Mouse (Mus musculus) intestine, embryonic 15.5 days (tissue): ENCODE measurements at regions not wholly inside any gene's neighbourhood (a gene's known extent, or its start where the extent isn't known, plus 50 kb on each side); places are given as distances from the start of the nearest gene placed in this dataset.
"Not testable (repeated sequence)": the region's sequence is repeated elsewhere in the genome, so short reads cannot be mapped to it uniquely, and the experiment has no call there.

Experiments used
- ATAC-seq: fragments of 200-750 bp; cut with Nextera tagmentation; 2 replicates; pipeline ENCODE4 v1.8.0; 2017; ENCODE audit warnings: moderate TSS enrichment, moderate library complexity
- H3K27ac ChIP-seq: fragments of 300-500 bp; sonication (generic); 2 replicates; pipeline ENCODE4 v1.5.1; 2015; ENCODE audit warnings: mild to moderate bottlenecking, inconsistent platforms
- H3K27me3 ChIP-seq: fragments of 300-500 bp; sonication (generic); replicated peaks from 2 replicates; pipeline ENCODE4 v1.6.1; 2015; ENCODE audit warnings: inconsistent platforms
- H3K36me3 ChIP-seq: fragments of 300-500 bp; sonication (generic); 2 replicates; pipeline ENCODE4 v1.6.1; 2015; ENCODE audit warnings: inconsistent platforms
- H3K4me1 ChIP-seq: fragments of 300-500 bp; sonication (generic); replicated peaks from 2 replicates; pipeline ENCODE4 v1.6.1; 2015; ENCODE audit warnings: inconsistent platforms
- H3K4me2 ChIP-seq: fragments of 300-500 bp; sonication (generic); replicated peaks from 2 replicates; pipeline ENCODE4 v1.6.1; 2015; ENCODE audit warnings: mild to moderate bottlenecking, inconsistent platforms
- H3K4me3 ChIP-seq: fragments of 300-500 bp; sonication (generic); replicated peaks from 2 replicates; pipeline ENCODE4 v1.5.1; 2015; ENCODE audit warnings: inconsistent platforms
- H3K9ac ChIP-seq: fragments of 300-500 bp; sonication (generic); 2 replicates; pipeline ENCODE4 v1.6.1; 2015; ENCODE audit warnings: inconsistent platforms
- H3K9me3 ChIP-seq: fragments of 300-500 bp; sonication (generic); 2 replicates; pipeline ENCODE4 v1.6.1; 2016; ENCODE audit warnings: inconsistent platforms
- WGBS: fragments of 180-500 bp; shearing (Covaris S2); methylation state at CpG from one replicate; pipeline ENCODE4 v1.1.7; 2015; 5-methylcytosine and 5-hydroxymethylcytosine counted together

GRCm38 (mm10) chr3:4835645-4836044, 915.0 kb upstream of the Gm8797 start:
- H3K9ac ChIP-seq = no peak overlapping the region
- no peak overlapping the region for H3K4me3 ChIP-seq
- no peak overlapping the region for H3K27ac ChIP-seq
- H3K4me1 ChIP-seq = no peaks in the 10 kb centered on the region
- H3K4me2 ChIP-seq = no peak overlapping the region
- no peaks in the 10 kb centered on the region for H3K9me3 ChIP-seq
- no peak for ATAC-seq
- H3K27me3 ChIP-seq = no peaks in the 10 kb centered on the region
- no peaks in the 10 kb centered on the region for H3K36me3 ChIP-seq
- WGBS = 87% methylated on average over 1 of the region's 1 CpGs

- Histone ChIP-seq H3K36me3 (no peaks in the 10 kb centered on the region), H3K4me2 (no peak overlapping the region), H3K27ac (no peak overlapping the region), H3K4me3 (no peak overlapping the region), H3K9me3 (no peaks in the 10 kb centered on the region), H3K27me3 (no peaks in the 10 kb centered on the region), H3K4me1 (no peaks in the 10 kb centered on the region), H3K9ac (no peak overlapping the region)
- WGBS = 60% methylated on average over 1 of the region's 1 CpGs
- no peak for ATAC-seq
Measured at GRCm38 (mm10) chr3:4836888-4837287, 913.7 kb upstream of the Gm8797 start.

GRCm38 (mm10) chr3:4854958-4855566, 895.5 kb upstream of the Gm8797 start:
- H3K27ac ChIP-seq = no peak overlapping the region
- H3K4me3 ChIP-seq = no peak overlapping the region
- no peaks in the 10 kb centered on the region for H3K4me1 ChIP-seq
- no peaks in the 10 kb centered on the region for H3K27me3 ChIP-seq
- no peak overlapping the region for H3K4me2 ChIP-seq
- no peak overlapping the region for H3K9ac ChIP-seq
- no peaks in the 10 kb centered on the region for H3K9me3 ChIP-seq
- no peaks in the 10 kb centered on the region for H3K36me3 ChIP-seq
- 87% methylated on average over 1 of the region's 1 CpGs for WGBS
- no peak for ATAC-seq

GRCm38 (mm10) chr3:4856571-4856970, 894.0 kb upstream of the Gm8797 start:
- no peaks in the 10 kb centered on the region for H3K9me3 ChIP-seq
- H3K27me3 ChIP-seq = no peaks in the 10 kb centered on the region
- no peak overlapping the region for H3K27ac ChIP-seq
- no peak overlapping the region for H3K4me2 ChIP-seq
- H3K36me3 ChIP-seq = no peaks in the 10 kb centered on the region
- no peak overlapping the region for H3K4me3 ChIP-seq
- no peaks in the 10 kb centered on the region for H3K4me1 ChIP-seq
- no peak overlapping the region for H3K9ac ChIP-seq
- ATAC-seq = no peak

- no peaks in the 10 kb centered on the region for H3K27me3 ChIP-seq
- ATAC-seq = no peak
- no peaks in the 10 kb centered on the region for H3K36me3 ChIP-seq
- no peak overlapping the region for H3K9ac ChIP-seq
- H3K4me2 ChIP-seq = no peak overlapping the region
- no peak overlapping the region for H3K4me3 ChIP-seq
- H3K4me1 ChIP-seq = no peaks in the 10 kb centered on the region
- H3K9me3 ChIP-seq = no peaks in the 10 kb centered on the region
- no peak overlapping the region for H3K27ac ChIP-seq
- WGBS = 66% methylated on average over 1 of the region's 1 CpGs
Measured at GRCm38 (mm10) chr3:4866226-4866625, 884.4 kb upstream of the Gm8797 start.

GRCm38 (mm10) chr3:4885916-4886315, 864.7 kb upstream of the Gm8797 start:
- H3K4me1 ChIP-seq = no peaks in the 10 kb centered on the region
- no peak overlapping the region for H3K4me3 ChIP-seq
- 89% methylated on average over 3 of the region's 3 CpGs for WGBS
- no peak overlapping the region for H3K9ac ChIP-seq
- H3K27me3 ChIP-seq = no peaks in the 10 kb centered on the region
- H3K9me3 ChIP-seq = no peaks in the 10 kb centered on the region
- no peak overlapping the region for H3K27ac ChIP-seq
- H3K36me3 ChIP-seq = no peaks in the 10 kb centered on the region
- ATAC-seq = no peak
- H3K4me2 ChIP-seq = no peak overlapping the region

GRCm38 (mm10) chr3:4893108-4893507, 857.5 kb upstream of the Gm8797 start:
- Histone ChIP-seq H3K27me3 (no peaks in the 10 kb centered on the region), H3K4me3 (no peak overlapping the region), H3K4me2 (no peak overlapping the region), H3K36me3 (no peaks in the 10 kb centered on the region), H3K27ac (no peak overlapping the region), H3K9me3 (no peaks in the 10 kb centered on the region), H3K9ac (no peak overlapping the region), H3K4me1 (no peaks in the 10 kb centered on the region)
- ATAC-seq = no peak
- WGBS = 92% methylated on average over 2 of the region's 2 CpGs

- H3K27ac ChIP-seq = no peak overlapping the region
- no peak overlapping the region for H3K4me2 ChIP-seq
- no peak overlapping the region for H3K9ac ChIP-seq
- no peaks in the 10 kb centered on the region for H3K4me1 ChIP-seq
- ATAC-seq = no peak
- H3K4me3 ChIP-seq = no peak overlapping the region
- WGBS = 82% methylated on average over 2 of the region's 2 CpGs
- no peaks in the 10 kb centered on the region for H3K36me3 ChIP-seq
- H3K27me3 ChIP-seq = no peaks in the 10 kb centered on the region
- no peaks in the 10 kb centered on the region for H3K9me3 ChIP-seq
Measured at GRCm38 (mm10) chr3:4895811-4896210, 854.8 kb upstream of the Gm8797 start.

- not testable (repeated sequence) for H3K4me3 ChIP-seq, H3K27me3 ChIP-seq, H3K4me1 ChIP-seq, ATAC-seq, H3K9me3 ChIP-seq, H3K36me3 ChIP-seq, H3K9ac ChIP-seq, H3K27ac ChIP-seq, H3K4me2 ChIP-seq
- 72% methylated on average over 2 of the region's 2 CpGs for WGBS
Measured at GRCm38 (mm10) chr3:4907556-4907955, 843.0 kb upstream of the Gm8797 start.

- WGBS = 88% methylated on average over 3 of the region's 3 CpGs
- H3K4me1 ChIP-seq, H3K4me3 ChIP-seq, H3K9me3 ChIP-seq, H3K4me2 ChIP-seq, H3K36me3 ChIP-seq, H3K27ac ChIP-seq, H3K9ac ChIP-seq, ATAC-seq, H3K27me3 ChIP-seq: not testable (repeated sequence)
Measured at GRCm38 (mm10) chr3:4930731-4931130, 819.9 kb upstream of the Gm8797 start.

GRCm38 (mm10) chr3:4971496-4971895, 779.1 kb upstream of the Gm8797 start:
- H3K4me1 ChIP-seq = no peaks in the 10 kb centered on the region
- no peak overlapping the region for H3K4me3 ChIP-seq
- H3K36me3 ChIP-seq = no peaks in the 10 kb centered on the region
- no peak overlapping the region for H3K27ac ChIP-seq
- H3K4me2 ChIP-seq = no peak overlapping the region
- WGBS = 84% methylated on average over 1 of the region's 1 CpGs
- no peak overlapping the region for H3K9ac ChIP-seq
- H3K9me3 ChIP-seq = no peaks in the 10 kb centered on the region
- ATAC-seq = no peak
- no peaks in the 10 kb centered on the region for H3K27me3 ChIP-seq

- Histone ChIP-seq H3K9ac (no peak overlapping the region), H3K36me3 (no peaks in the 10 kb centered on the region), H3K27ac (no peak overlapping the region), H3K9me3 (no peaks in the 10 kb centered on the region), H3K4me1 (no peaks in the 10 kb centered on the region), H3K4me2 (no peak overlapping the region), H3K27me3 (no peaks in the 10 kb centered on the region), H3K4me3 (no peak overlapping the region)
- ATAC-seq = no peak
- WGBS = 75% methylated on average over 3 of the region's 3 CpGs
Measured at GRCm38 (mm10) chr3:4973278-4973677, 777.3 kb upstream of the Gm8797 start.

- H3K9ac ChIP-seq = no peak overlapping the region
- no peak overlapping the region for H3K27ac ChIP-seq
- no peak overlapping the region for H3K4me3 ChIP-seq
- H3K9me3 ChIP-seq = no peaks in the 10 kb centered on the region
- H3K4me2 ChIP-seq = no peak overlapping the region
- no peak for ATAC-seq
- no peaks in the 10 kb centered on the region for H3K4me1 ChIP-seq
- 83% methylated on average over 2 of the region's 2 CpGs for WGBS
- H3K27me3 ChIP-seq = no peaks in the 10 kb centered on the region
- no peaks in the 10 kb centered on the region for H3K36me3 ChIP-seq
Measured at GRCm38 (mm10) chr3:4973764-4974163, 776.8 kb upstream of the Gm8797 start.
